Mouse (Mus musculus): ENCODE measurements at regions not wholly inside any gene's neighbourhood (a gene's known extent, or its start where the extent isn't known, plus 50 kb on each side); places are given as distances from the start of the nearest gene placed in this dataset.
A peak's percentile ranks its signal among the peaks of the same experiment; 100 is the strongest.

DNA sequence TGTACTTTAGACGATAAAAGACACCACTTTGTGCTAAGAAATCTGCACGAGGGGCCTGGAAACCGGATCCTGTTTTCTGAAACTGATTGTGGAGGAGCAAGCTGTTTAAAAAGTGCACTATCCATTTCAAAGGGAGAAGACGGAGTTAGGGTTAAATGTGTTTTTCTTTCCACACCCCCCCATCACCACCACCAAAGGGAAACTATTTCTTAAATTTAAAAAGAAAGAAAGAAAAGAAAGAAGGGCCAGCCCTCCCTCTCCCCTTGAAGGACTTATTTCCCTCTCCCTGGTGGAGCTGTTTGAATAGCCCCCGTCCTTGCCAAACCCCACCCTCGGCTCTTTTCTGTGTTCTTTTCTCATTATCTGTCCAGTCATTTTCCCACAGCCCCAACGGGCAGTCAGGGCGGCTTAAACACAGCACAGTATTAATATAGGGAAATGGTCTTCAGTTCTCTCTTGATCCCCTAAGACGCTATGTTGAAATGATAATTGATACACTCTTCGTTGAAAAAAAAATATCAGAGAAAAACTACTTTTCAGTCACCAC, 409.7 kb downstream of the Zfp536 start:
- intact Hi-C loops (cut with DNase I): no loop called here
- no peak for DNase-seq (ENCODE audit: low spot score)

DNA sequence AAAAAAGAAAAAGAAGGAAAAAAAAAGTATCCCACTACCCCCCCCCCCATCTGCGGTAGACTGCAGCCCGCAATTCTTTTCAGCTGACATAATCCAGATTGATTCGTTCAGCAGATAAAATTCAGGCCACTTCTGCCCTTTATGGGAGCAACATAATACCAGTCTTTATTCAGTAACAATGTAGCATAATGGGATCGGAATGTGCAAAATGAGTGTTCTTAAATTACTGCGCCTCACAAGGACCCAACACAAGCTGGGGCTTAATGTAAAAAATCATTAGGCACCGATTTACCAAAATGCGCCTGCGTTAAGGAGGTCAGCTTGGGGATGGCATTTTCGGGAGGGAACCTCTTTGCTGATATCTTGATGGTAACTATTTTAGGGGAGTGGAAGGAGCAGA, 409.2 kb downstream of the Zfp536 start:
- intact Hi-C loops (cut with DNase I): no loop called here

GRCm38 (mm10) chr7:37366006-37366405, 407.4 kb downstream of the Zfp536 start:
- intact Hi-C loops (cut with DNase I): no loop called here

More for the DNA sequence above, 409.2 kb downstream of the Zfp536 start:
- DNase-seq (ENCODE audit: low spot score): no peak

GRCm38 (mm10) chr7:37369698-37370097, 403.7 kb downstream of the Zfp536 start:
- DNase-seq (ENCODE audit: low spot score): no peak
- intact Hi-C loops (cut with DNase I): loop anchor here (5.0 to 10.0 kb wide), 2 partner anchors 703 to 775 kb away; no protein-coding TSS in a partner anchor

More at GRCm38 (mm10) chr7:37366006-37366405, 407.4 kb downstream of the Zfp536 start:
- no peak for DNase-seq (ENCODE audit: low spot score)

- DNase-seq (ENCODE audit: low spot score): peak; percentile 21
- intact Hi-C loops (cut with DNase I): loop anchor here (2.0 to 10.0 kb wide), 4 partner anchors 401 to 771 kb away; no protein-coding TSS in a partner anchor
These were observed 399.6 kb downstream of the Zfp536 start for GRCm38 (mm10) chr7:37373864-37374263.

DNA sequence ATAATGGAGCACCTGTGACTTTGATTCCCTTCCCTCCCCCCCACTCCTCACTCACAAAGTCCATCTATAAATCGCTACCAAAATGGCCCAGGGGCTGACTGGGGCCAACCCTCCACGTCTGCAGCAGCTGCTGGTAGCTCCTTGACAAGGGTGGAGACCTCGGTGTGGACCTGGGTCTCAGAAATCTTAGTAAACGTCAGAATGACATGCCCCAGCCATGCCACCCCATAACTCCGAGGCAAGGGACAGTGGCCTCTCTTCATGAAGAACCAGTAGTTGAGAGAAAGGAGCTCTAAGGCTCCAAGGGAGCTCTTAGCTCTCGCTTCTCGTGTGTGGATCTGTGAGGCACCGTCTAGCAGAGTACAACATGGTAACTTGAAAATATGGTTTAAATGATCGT, 398.4 kb downstream of the Zfp536 start:
- no peak for DNase-seq (ENCODE audit: low spot score)
- intact Hi-C loops (cut with DNase I): loop anchor here (2.0 to 10.0 kb wide), 3 partner anchors 400 to 770 kb away; no protein-coding TSS in a partner anchor

DNA sequence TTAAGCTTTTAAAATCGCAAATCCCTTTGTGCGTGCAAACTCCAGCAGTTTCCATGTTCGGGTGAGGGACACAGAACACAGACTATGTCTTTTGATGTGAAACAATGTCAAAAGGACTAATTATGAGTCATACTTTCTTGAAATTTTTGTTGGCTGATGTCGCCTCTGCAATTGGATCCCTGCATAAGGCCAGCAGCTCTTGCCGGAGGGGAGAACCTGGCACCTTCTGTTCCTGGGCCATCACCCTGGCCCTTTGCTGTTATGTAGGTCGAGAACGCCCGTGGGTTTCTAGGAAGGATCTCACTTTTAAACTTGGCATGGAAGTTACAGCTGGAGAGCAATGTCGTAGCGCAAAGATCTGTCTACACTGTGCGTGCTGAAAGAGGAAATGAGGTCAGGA, 397.9 kb downstream of the Zfp536 start:
- intact Hi-C loops (cut with DNase I): loop anchor here (2.0 to 10.0 kb wide), 3 partner anchors 399 to 769 kb away; no protein-coding TSS in a partner anchor
- DNase-seq (ENCODE audit: low spot score): no peak

DNA sequence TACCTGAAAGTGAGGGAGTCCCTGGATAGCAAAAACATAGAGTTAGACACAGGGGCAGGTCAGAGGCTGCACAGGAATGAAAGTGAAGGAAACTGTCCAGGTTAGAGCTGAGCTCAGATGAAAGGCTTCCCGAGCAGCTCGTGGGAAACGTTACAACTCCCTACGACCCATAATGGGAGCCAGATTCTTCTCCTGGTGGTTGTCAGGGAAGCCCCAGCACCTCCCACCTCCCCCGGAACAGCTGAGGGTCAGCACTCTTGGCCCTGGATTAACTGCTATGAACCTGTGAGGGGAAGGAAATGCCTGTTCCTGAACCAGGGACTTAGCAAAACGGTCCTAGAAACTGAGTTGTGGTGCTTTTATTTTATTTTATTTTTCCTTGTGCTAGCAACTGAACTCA, 397.2 kb downstream of the Zfp536 start:
- no peak for DNase-seq (ENCODE audit: low spot score)
- intact Hi-C loops (cut with DNase I): loop anchor here (10.0 kb wide), 1 partner anchor 769 kb away; no protein-coding TSS in a partner anchor

DNA sequence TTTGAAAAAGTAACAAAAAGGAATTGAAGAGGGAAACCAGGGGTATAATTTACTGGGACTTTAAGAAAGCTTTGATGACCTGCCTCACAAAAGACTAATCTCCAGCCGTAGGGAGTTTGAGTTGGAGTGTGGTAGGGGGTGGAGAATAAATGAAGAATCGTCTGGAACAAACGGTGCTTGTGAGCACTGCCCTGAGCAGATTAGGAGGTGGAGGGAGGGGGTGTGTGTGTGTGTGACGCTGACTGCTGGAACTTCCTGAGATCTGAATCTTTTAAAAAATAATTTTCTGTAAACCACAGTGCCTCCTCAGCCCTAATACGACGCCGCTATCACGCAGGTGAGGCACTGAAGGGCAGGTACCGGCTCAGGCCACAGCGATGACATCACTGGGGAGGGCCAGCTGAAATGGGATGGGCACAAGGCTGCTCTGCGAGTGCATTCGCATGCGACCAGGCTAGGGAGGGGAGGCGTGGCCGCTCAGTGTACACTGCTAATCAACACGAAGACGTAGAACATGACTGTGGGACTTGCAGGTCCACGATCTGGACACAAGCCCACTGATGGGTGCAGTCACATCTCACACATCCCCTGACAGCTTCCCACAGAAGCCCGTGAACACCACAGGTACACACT, 395.4 kb downstream of the Zfp536 start:
- no peak for DNase-seq (ENCODE audit: low spot score)
- intact Hi-C loops (cut with DNase I): loop anchor here (10.0 kb wide), 1 partner anchor 767 kb away; no protein-coding TSS in a partner anchor

DNA sequence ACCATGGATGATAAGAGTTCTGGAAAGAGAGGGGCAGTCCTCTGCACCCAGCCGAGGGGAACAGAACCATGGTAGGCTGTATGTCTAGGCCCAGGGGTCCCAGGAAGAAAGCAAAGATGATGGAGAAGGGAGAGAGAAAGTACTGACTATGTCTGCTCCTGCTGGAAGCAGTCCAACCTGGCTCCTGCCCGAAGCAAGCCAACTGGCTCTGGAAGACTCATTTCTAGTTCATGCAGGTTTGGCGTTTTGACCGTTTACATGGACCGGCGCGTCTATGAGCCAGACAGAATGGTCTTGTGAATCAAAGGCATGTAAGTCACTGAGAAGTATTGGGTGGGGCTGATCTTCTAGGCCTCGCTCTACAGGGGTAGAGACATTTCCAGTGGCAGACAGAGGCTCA, 385.6 kb downstream of the Zfp536 start:
- no peak for DNase-seq (ENCODE audit: low spot score)
- intact Hi-C loops (cut with DNase I): no loop called here

- intact Hi-C loops (cut with DNase I): no loop called here
- DNase-seq (ENCODE audit: low spot score): no peak
These were observed 384.4 kb downstream of the Zfp536 start for GRCm38 (mm10) chr7:37388843-37389702.

DNA sequence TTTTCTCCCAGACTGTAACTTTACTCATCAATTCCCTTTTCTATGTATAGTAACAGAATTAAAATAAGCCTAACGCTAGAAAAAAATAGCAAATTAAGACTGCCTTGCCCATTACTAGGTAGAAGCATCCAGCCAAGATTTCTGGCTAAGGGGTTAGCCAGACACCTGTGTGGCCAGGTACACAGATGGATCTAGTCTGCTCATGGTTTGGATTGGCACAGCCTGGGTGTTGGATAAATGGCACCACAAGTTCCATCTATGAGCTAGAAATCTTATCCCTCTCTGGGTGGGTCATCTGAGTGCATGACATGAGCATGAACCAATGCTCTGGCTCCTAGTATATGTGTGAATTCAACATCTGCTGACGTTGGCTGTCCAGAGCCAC, 383.7 kb downstream of the Zfp536 start:
- intact Hi-C loops (cut with DNase I): no loop called here
- no peak for DNase-seq (ENCODE audit: low spot score)

DNA sequence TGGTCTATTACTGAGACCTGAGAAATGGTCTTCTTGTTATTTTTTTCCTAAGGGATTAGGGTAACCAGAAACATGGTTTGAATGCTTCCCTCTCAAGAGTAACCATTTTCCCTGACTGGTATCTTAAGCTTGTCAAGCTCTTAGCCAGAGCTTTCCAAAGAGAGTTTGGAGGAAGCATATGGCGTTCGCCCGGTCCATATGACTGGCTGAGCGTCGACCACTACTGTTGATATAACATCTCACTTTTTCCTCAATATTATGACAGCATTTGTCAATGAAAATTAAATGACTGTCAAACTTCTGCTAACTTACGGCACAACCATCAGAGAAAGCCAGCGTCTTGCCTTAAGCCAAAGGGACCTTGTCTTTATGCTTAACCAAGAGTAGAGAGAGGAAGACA, 383.2 kb downstream of the Zfp536 start:
- DNase-seq (ENCODE audit: low spot score): no peak
- intact Hi-C loops (cut with DNase I): no loop called here

DNA sequence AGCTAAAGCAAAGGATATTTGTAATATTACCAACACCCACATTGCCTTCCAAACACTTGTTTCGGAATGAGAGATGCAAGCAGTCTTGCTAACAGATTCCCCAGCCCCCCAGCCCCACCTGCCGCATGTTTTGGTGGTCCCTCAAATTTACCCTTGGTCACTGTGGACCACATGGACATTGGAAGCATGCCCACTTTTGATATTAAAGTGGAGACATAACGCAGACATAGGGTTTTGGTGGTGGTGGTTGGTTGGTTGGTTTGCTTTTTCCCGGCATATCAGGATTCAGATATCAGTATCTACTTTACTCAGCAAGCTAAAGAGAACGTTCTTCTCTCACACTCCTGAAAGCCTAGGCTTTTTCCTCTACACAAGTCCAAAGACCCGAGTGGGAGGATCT, 381.3 kb downstream of the Zfp536 start:
- intact Hi-C loops (cut with DNase I): no loop called here

DNA sequence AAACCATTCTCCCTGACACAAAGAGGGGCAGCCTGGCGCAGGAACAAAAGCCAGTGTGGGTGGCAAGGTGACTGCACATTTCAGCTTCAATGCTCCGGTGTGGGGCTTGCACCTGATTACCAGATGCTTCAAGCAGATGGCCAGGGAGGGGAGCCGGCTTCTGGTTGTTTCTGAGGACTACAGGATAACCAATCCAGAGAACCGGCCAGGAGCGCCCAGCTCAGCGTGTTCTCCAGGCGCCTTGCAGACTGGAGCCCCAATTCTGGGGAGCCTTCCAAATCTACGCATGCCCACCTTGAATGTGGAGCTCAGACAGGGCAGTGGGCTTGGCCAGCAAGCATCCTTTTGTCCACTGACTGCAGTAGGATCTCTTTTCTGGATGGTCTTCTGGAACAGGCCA, 380.8 kb downstream of the Zfp536 start:
- intact Hi-C loops (cut with DNase I): no loop called here
- no peak for DNase-seq (ENCODE audit: low spot score)

More for the DNA sequence above, 381.3 kb downstream of the Zfp536 start:
- DNase-seq (ENCODE audit: low spot score): no peak

DNA sequence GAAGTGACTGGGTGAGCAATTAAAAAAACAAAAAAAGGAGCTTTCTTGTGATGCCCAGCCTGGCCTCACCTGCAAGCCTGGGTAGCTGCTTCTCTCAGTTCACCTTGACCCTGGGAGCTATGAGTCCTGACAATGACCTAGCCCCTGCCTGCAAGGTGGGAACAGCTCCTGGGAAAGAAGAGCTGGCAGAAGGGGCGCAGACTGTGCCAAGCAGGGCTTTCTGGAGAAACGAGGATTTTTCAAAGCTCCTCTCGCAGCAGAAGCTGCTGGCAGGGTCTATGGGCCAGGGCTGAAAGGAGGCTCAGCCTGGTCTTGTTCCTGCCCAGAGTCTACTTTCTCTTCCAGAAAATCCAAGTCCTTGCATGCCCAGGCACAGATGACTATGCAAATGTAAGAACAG, 380.4 kb downstream of the Zfp536 start:
- no peak for DNase-seq (ENCODE audit: low spot score)
- intact Hi-C loops (cut with DNase I): no loop called here

- DNase-seq (ENCODE audit: low spot score): no peak
- intact Hi-C loops (cut with DNase I): no loop called here
These were observed 378.4 kb downstream of the Zfp536 start for GRCm38 (mm10) chr7:37394965-37395426.

DNA sequence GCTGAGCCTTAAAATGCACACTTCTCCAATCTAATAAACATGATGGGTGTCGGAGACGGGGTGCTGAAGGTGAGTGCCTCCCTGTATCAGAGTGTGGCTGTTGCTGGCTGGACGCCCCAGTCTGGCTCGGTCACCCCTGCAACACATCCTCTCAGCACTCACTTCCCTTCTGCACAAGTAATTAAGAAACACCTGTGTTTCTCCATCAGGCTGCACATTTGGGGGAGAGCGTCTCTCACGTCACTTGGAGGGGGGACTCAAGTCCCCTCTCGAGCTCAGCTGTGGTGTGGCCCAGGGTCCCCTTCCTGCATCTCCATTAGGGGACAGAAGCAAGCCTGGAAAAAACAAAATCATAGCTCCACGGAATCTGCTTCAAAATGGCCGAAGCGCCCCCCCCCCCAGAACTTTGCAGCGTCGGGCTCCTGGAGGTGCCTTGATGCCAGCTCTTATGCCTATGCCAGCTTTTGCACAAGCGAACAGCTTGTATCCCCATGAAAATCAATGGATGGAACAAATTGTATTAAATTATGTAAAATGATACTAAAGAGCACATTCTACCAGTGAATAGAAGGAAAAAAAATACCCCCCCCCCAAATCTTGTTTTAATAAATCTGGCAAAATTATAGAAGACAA, 377.4 kb downstream of the Zfp536 start:
- intact Hi-C loops (cut with DNase I): no loop called here
- no peak for DNase-seq (ENCODE audit: low spot score)

DNA sequence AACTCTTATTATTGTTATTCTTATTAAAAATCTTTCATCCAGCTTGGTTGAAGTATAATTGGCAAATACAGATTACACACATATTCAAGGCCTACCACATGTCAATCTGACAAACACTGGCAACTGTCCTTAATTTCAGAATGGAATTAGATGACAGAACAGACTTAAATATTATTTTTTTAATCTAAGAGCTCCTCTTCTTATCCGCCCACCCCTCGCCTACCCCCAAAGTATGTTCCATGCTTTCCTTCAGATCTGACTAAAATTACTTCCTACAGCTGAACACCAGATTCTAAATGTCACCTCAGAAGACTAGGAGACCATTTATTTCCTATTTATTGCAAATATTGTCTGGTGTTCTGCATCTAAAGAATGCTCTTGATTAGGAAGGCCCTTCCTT, 370.0 kb downstream of the Zfp536 start:
- DNase-seq (ENCODE audit: low spot score): no peak
- intact Hi-C loops (cut with DNase I): no loop called here

- no peak for DNase-seq (ENCODE audit: low spot score)
- intact Hi-C loops (cut with DNase I): no loop called here
These were observed 360.1 kb downstream of the Zfp536 start for GRCm38 (mm10) chr7:37413350-37413749.

Data from heart, postnatal 25 days (tissue).